Mouse (Mus musculus): ENCODE measurements around the gene Olfr99. TPM values are rescaled to one million over a fixed set of nuclear protein-coding genes. Genes with fewer than 3 reads are reported as not detected.
"Not testable (repeated sequence)": the region's sequence is repeated elsewhere in the genome, so short reads cannot be mapped to it uniquely, and the experiment has no call there.

Olfr99 gene
- total and polyA plus RNA-seq, 3 experiments: 0.08 to 2.2 TPM; not detected in 1

DNA sequence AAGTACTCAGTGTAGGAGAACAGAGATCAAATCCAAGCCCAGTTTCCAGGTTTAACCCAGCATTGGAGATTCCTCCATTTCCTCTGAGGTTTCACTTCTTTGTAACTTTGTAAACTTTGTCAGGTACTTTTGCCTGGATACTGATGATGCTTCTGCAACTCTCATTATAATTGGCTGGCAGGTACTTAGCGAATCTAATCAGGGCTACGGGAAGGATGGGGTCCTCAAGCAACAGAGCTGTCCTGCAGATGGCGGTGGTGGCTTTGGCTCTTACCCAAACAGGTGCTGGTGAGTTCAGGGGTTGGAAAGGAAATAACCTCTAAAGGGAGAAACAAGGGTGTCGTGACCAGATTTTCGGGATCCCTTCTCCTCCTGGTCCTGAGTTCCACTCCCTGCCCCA is 36.5 kb downstream of the Olfr99 start (continued):
- no peak for TF ChIP-seq ZKSCAN1 (IDR thresholded peaks at IDR 0.05; ENCODE audit: borderline replicate concordance, low read depth, low read length)
- no peak for TF ChIP-seq HCFC1 (IDR thresholded peaks at IDR 0.05; ENCODE audit: low read depth, low read length)
- no peak for TF ChIP-seq GABPA (IDR thresholded peaks at IDR 0.05; ENCODE audit: insufficient replicate concordance, low read depth, low read length)
- no peak for TF ChIP-seq CHD1 (IDR thresholded peaks at IDR 0.05; ENCODE audit: low read depth, low read length)
- TF ChIP-seq ZNF384 (IDR thresholded peaks at IDR 0.05; ENCODE audit: low read depth, low read length): no peak
- TF ChIP-seq POLR2AphosphoS2 (IDR thresholded peaks at IDR 0.05; ENCODE audit: low read depth, low read length): no peak
- TF ChIP-seq POLR2A (IDR thresholded peaks at IDR 0.05; ENCODE audit: low read depth, low read length): peak; percentile 63

DNA sequence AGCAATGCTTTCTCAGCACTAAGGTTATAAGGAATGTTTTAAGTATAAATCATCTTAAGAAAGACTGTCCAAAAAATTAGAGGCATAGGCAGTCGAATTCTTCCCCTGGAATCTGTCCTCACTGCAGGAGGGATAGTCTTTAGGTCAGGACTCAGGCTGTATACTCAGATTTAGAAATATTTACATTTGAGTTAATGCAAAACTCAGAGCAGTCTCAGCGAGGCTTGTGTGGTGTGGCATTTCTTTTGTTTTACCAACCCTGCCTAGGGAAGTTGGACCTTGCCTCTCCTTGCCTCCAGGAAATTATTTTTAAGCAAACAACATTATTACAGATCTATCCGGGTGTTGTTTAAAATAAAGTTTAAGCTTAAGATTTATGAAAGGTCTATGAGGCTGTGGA is 41.1 kb downstream of the Olfr99 start:
- DNase-seq (ENCODE audit: extremely low read depth): no peak
- Histone ChIP-seq H3K9ac (ENCODE audit: insufficient read depth, low read depth) (no peak overlapping the region), H3K36me3 (replicated peaks in 1 of 2; ENCODE audit: control insufficient read depth in 1 of 2, insufficient read depth in 1 of 2, low read length in 1 of 2) (no peaks in the 10 kb centered on the region), H3K9me3 (replicated peaks; ENCODE audit: low read length) (peaks cover 8% of the 10 kb centered on the region), H3K4me1 (ENCODE audit: control insufficient read depth in 1 of 2, insufficient read depth in 2 of 2) (peaks cover 0 to 4% of the 10 kb centered on the region in 2 experiments; a peak in 1 of 4 replicates), H3K27me3 (replicated peaks) (no peaks in the 10 kb centered on the region), H3K27ac (ENCODE audit: insufficient read depth, low read depth) (no peak overlapping the region), H3K4me2 (ENCODE audit: insufficient read depth, low read depth, poor library complexity, severe bottlenecking) (no peak overlapping the region), H3K4me3 (replicated peaks in 1 of 3; ENCODE audit: low read depth in 2 of 3, low read length in 2 of 3, poor library complexity in 1 of 3) (no peak overlapping the region), H3K79me2 (replicated peaks; ENCODE audit: control insufficient read depth, extremely low read depth, insufficient read depth, poor library complexity, severe bottlenecking) (no peaks in the 10 kb centered on the region)
- TF ChIP-seq CHD1 (IDR thresholded peaks at IDR 0.05; ENCODE audit: low read depth, low read length) (no peak), HCFC1 (IDR thresholded peaks at IDR 0.05; ENCODE audit: low read depth, low read length) (no peak), MXI1 (IDR thresholded peaks at IDR 0.05; ENCODE audit: low read depth, low read length) (no peak), MEF2A (IDR thresholded peaks at IDR 0.05; ENCODE audit: borderline replicate concordance, low read depth, low read length) (no peak), ZC3H11A (IDR thresholded peaks at IDR 0.05; ENCODE audit: low read depth, low read length) (no peak), CTCF (conservative IDR thresholded peaks at IDR 0.05 in 1 of 2, IDR thresholded peaks at IDR 0.05 in 1 of 2; ENCODE audit: low read depth in 2 of 2, low read length in 2 of 2) (no peak), ZNF384 (IDR thresholded peaks at IDR 0.05; ENCODE audit: low read depth, low read length) (no peak), GABPA (IDR thresholded peaks at IDR 0.05; ENCODE audit: insufficient replicate concordance, low read depth, low read length) (no peak), MAZ (IDR thresholded peaks at IDR 0.05; ENCODE audit: low read depth, low read length) (no peak), MAFK (IDR thresholded peaks at IDR 0.05; ENCODE audit: insufficient replicate concordance, low read length) (no peak), KAT2A (IDR thresholded peaks at IDR 0.05; ENCODE audit: insufficient replicate concordance, low read length) (no peak), E2F4 (IDR thresholded peaks at IDR 0.05; ENCODE audit: insufficient replicate concordance, low read depth, low read length) (no peak), TBP (conservative IDR thresholded peaks at IDR 0.05; ENCODE audit: low read depth, low read length) (no peak), RCOR1 (conservative IDR thresholded peaks at IDR 0.05; ENCODE audit: low read depth, low read length) (no peak), MAX (IDR thresholded peaks at IDR 0.05; ENCODE audit: low read length) (no peak), IRF4 (IDR thresholded peaks at IDR 0.05; ENCODE audit: low read depth, low read length) (no peak), POLR2A (IDR thresholded peaks at IDR 0.05; ENCODE audit: low read depth, low read length) (no peak), CHD2 (IDR thresholded peaks at IDR 0.05; ENCODE audit: low read length) (no peak), PAX5 (IDR thresholded peaks at IDR 0.05; ENCODE audit: low read length) (no peak), USF2 (conservative IDR thresholded peaks at IDR 0.05; ENCODE audit: low read depth, low read length) (no peak)
- dilution Hi-C loops (cut with MboI; ENCODE audit: extremely low pct_ligation_motif_present, extremely low pct_unique_long_range_greater_than_20kb, low sequenced_read_pairs): no loop called here
- in situ Hi-C loops (cut with MboI; ENCODE audit: low pct_ligation_motif_present, low pct_unique_long_range_greater_than_20kb, low sequenced_read_pairs): no loop called here

DNA sequence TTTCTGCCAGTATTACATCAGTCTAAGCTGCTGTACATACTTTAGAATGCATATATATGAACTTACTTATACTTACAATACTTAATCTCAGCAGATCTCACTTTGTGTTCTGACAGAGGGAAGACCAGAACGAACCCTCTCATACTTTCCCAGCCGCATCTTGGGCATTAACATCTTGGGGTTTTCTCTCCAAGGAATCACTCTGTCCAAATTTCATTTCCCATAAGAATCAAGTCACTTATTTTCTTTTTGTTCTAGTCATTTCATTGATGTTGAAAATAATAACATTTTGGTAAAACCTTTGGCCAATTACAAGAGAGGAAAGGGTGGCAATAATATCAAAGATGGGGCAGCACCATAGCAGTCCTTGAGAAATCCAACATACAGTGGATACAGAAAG is 46.0 kb downstream of the Olfr99 start, which contains the start of gene Olfr97:
Olfr97 (minus strand) TSS at position 101 of the 400 bp plus-strand sequence.
- H3K27ac ChIP-seq (ENCODE audit: insufficient read depth, low read depth); H3K4me1 ChIP-seq (ENCODE audit: control insufficient read depth in 1 of 2, insufficient read depth in 2 of 2); H3K79me2 ChIP-seq (replicated peaks; ENCODE audit: control insufficient read depth, extremely low read depth, insufficient read depth, poor library complexity, severe bottlenecking); in situ Hi-C loops (cut with MboI; ENCODE audit: low pct_ligation_motif_present, low pct_unique_long_range_greater_than_20kb, low sequenced_read_pairs); H3K9ac ChIP-seq (ENCODE audit: insufficient read depth, low read depth); DNase-seq (ENCODE audit: extremely low read depth); H3K27me3 ChIP-seq (replicated peaks); dilution Hi-C loops (cut with MboI; ENCODE audit: extremely low pct_ligation_motif_present, extremely low pct_unique_long_range_greater_than_20kb, low sequenced_read_pairs); H3K4me3 ChIP-seq (replicated peaks in 1 of 3; ENCODE audit: low read depth in 2 of 3, low read length in 2 of 3, poor library complexity in 1 of 3); H3K4me2 ChIP-seq (ENCODE audit: insufficient read depth, low read depth, poor library complexity, severe bottlenecking); H3K36me3 ChIP-seq (replicated peaks in 1 of 2; ENCODE audit: control insufficient read depth in 1 of 2, insufficient read depth in 1 of 2, low read length in 1 of 2); H3K9me3 ChIP-seq (replicated peaks; ENCODE audit: low read length): not testable (repeated sequence)
